Mouse (Mus musculus) liver, embryonic 13.5 days (tissue): ENCODE data around the gene Golga4. TPM values are rescaled to one million over a fixed set of nuclear protein-coding genes. Genes with fewer than 3 reads are reported as not detected.

Experiments used
- ATAC-seq: fragments of 200-750 bp; cut with Nextera tagmentation; 2 replicates; pipeline ENCODE4 v1.8.0; 2017; ENCODE audit warnings: low read depth, mild to moderate bottlenecking, moderate number of reproducible peaks, moderate library complexity
- DNase-seq: peaks from one replicate; pipeline ENCODE4 v3.0.0; 2022
- H3K27ac ChIP-seq: fragments of 300-500 bp; sonication (generic); 2 replicates; pipeline ENCODE4 v1.5.1; 2015; ENCODE audit warnings: moderate library complexity, mild to moderate bottlenecking, inconsistent platforms
- H3K27me3 ChIP-seq: fragments of 300-500 bp; sonication (generic); 2 replicates; pipeline ENCODE4 v1.6.1; 2015; ENCODE audit warnings: mild to moderate bottlenecking, inconsistent platforms
- H3K36me3 ChIP-seq: fragments of 300-500 bp; sonication (generic); 2 replicates; pipeline ENCODE4 v1.6.1; 2015; ENCODE audit warnings: mild to moderate bottlenecking, inconsistent platforms
- H3K4me1 ChIP-seq: fragments of 300-500 bp; sonication (generic); replicated peaks from 2 replicates; pipeline ENCODE4 v1.6.1; 2015; ENCODE audit warnings: inconsistent platforms
- H3K4me2 ChIP-seq: fragments of 300-500 bp; sonication (generic); 2 replicates; pipeline ENCODE4 v1.6.1; 2015; ENCODE audit warnings: inconsistent platforms, mild to moderate bottlenecking, moderate library complexity
- H3K4me3 ChIP-seq: fragments of 300-500 bp; sonication (generic); replicated peaks from 2 replicates; pipeline ENCODE4 v1.5.1; 2015; ENCODE audit warnings: mild to moderate bottlenecking, inconsistent platforms
- H3K9ac ChIP-seq: fragments of 300-500 bp; sonication (generic); 2 replicates; pipeline ENCODE4 v1.6.1; 2015; ENCODE audit warnings: mild to moderate bottlenecking, inconsistent platforms
- H3K9me3 ChIP-seq: fragments of 300-500 bp; sonication (generic); replicated peaks from 2 replicates; pipeline ENCODE4 v1.6.1; 2016; ENCODE audit warnings: inconsistent platforms
- WGBS: fragments of 180-500 bp; shearing (Covaris S2); methylation state at CpG from one replicate; pipeline ENCODE4 v1.1.7; 2015; ENCODE audit not compliant: insufficient replicate concordance; 5-methylcytosine and 5-hydroxymethylcytosine counted together
- polyA plus RNA-seq: library from polyadenylated mRNA; unstranded; fragments of >200 nt; fragmentation: Nextera tagmentation; extraction: Ambion mirVana; gene quantifications from 2 replicates; pipeline ENCODE4 v1.2.1, GENCODE M21; 2015

The Golga4 gene
- polyA plus RNA-seq, 1 experiment from 2014 or later = 14.6 TPM

- Histone ChIP-seq H3K4me2 (no peak overlapping the region), H3K4me3 (no peak overlapping the region), H3K27ac (no peak overlapping the region), H3K36me3 (0 out of 2 replicates have a peak, but pooled peaks cover 4% of the 10 kb centered on the region), H3K27me3 (no peaks in the 10 kb centered on the region), H3K9me3 (no peaks in the 10 kb centered on the region), H3K9ac (no peak overlapping the region), H3K4me1 (peaks cover 63% of the 10 kb centered on the region)
- WGBS = 79% methylated on average over 7 of the region's 7 CpGs
- no peak for DNase-seq
- ATAC-seq = no peak
Observed at GRCm38 (mm10) chr9:118508601-118509000, 2.5 kb downstream of the Golga4 start.

DNA sequence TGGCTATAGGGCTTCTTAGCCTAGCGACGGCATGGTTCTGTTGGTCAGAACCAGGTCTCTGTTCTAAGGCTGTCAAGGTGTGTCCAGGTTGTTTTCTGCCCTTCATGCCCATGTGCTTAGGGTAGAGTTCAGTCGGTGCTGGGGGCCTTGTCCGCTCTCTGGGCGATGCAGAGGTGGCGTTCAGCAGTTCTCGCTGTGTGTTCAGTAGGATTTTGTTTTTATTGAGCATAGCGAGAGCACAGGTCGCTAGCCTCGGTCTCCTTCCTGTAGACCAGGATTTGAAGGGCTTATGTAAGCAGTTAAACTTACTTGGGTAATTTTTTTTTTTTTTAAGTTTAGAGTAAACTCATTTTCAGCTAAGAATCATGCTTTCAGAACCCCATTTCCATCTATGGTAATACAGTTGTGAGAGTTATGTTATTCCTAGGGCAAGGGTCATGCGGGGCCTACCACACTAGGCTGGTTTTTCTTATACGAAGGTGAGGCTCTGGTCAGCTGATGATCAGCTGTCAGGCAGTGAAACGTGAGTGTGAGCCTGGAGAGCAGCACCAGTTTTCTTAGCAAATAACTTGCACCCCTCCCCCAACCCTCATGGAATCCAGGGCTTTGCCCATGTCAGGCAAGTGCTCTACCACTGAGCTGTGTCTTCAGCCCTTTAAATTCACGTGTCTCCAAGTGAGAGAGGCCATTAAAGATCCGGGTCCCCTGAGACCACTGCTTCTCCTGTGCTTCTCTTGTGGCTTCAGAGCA lies 5.0 kb downstream of the Golga4 start:
- peaks cover 66% of the 10 kb centered on the region for H3K4me1 ChIP-seq
- no peak overlapping the region for H3K4me3 ChIP-seq
- H3K36me3 ChIP-seq = peaks cover 18% of the 10 kb centered on the region
- H3K27ac ChIP-seq = no peak overlapping the region
- ATAC-seq (no peak), DNase-seq (no peak)
- H3K4me2 ChIP-seq = no peak overlapping the region
- H3K27me3 ChIP-seq = no peaks in the 10 kb centered on the region
- 68% methylated on average over 15 of the region's 15 CpGs for WGBS
- no peaks in the 10 kb centered on the region for H3K9me3 ChIP-seq
- no peak overlapping the region for H3K9ac ChIP-seq

DNA sequence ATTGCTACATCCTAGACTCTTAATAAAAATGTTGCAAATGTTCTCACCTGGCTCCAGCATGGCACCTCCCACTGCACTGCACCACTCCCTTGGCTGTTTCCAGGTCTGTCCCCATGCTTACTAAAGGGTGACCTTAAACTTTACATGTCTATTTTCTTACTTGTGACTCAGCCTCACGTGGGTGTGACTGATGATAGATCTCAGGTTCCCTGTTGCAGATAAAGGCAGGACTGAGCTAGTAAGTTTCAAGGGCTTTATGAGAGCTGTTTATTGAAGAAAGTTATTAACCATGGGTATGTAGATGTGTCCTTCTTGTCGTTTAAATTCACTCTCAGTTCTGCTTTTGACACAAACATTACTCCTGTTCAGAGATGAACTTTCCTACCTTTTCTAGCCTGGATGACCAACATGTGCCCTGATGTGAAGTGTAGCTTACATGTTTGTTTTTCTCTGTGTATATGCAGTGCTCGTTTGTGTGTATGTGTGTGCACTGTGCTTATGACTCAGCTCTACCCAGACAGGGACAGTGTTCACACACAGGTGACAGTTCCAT lies 6.7 kb downstream of the Golga4 start:
- H3K27me3 ChIP-seq = no peaks in the 10 kb centered on the region
- no peak overlapping the region for H3K27ac ChIP-seq
- ATAC-seq (peak; percentile 43; the same call in 1 of the 2 replicates), DNase-seq (no peak)
- H3K4me3 ChIP-seq = no peak overlapping the region
- H3K4me2 ChIP-seq = no peak overlapping the region
- H3K9me3 ChIP-seq = no peaks in the 10 kb centered on the region
- peaks cover 18% of the 10 kb centered on the region for H3K36me3 ChIP-seq
- H3K9ac ChIP-seq = no peak overlapping the region
- H3K4me1 ChIP-seq = peaks cover 58% of the 10 kb centered on the region
- 39% methylated on average over 3 of the region's 3 CpGs for WGBS

DNA sequence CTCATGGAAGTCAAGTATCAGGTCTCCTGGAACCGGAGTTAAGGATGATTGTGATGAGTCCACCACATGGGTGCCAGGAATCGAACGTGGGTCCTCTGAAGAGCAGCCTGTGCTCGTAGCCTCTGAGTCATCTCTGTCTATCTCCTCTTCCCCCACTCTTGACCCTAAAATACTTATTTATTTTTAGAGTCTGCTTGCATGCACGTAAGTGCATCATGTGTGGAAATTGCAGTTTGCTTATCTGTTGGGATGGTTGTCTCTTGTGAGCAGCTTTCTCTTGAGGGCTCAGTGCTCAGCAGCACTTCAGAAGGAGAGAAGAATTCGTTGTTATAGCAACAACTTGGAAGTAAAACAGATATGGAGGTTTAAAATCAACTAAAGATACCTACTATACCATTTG lies 9.4 kb downstream of the Golga4 start:
- no peak overlapping the region for H3K27ac ChIP-seq
- H3K4me1 ChIP-seq = peaks cover 53% of the 10 kb centered on the region
- no peak overlapping the region for H3K4me3 ChIP-seq
- H3K27me3 ChIP-seq = no peaks in the 10 kb centered on the region
- WGBS = 60% methylated on average over 6 of the region's 6 CpGs
- DNase-seq (no peak), ATAC-seq (no peak)
- H3K36me3 ChIP-seq = peaks cover 18% of the 10 kb centered on the region
- H3K4me2 ChIP-seq = no peak overlapping the region
- no peaks in the 10 kb centered on the region for H3K9me3 ChIP-seq
- no peak overlapping the region for H3K9ac ChIP-seq

DNA sequence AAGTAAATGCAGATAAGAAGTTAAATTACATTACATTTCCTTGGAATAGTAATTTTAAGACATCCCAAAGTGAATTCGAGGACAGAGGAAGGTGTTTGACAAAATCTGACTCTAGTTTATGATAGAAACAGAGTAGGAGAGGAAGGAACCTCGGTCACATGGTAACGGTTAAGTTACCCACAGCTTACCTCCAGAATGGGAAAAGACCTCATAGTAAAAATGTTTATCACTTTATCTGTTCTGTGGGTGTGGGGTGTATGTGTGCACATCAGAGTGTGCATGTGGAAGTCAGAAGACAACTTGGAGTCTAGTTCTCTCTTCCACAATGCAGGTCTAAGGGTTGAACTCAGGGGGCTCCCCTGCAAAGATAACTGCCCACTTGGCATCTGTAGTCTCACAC lies 10.1 kb downstream of the Golga4 start:
- WGBS = 30% methylated on average over 3 of the region's 3 CpGs
- peaks cover 46% of the 10 kb centered on the region for H3K4me1 ChIP-seq

DNA sequence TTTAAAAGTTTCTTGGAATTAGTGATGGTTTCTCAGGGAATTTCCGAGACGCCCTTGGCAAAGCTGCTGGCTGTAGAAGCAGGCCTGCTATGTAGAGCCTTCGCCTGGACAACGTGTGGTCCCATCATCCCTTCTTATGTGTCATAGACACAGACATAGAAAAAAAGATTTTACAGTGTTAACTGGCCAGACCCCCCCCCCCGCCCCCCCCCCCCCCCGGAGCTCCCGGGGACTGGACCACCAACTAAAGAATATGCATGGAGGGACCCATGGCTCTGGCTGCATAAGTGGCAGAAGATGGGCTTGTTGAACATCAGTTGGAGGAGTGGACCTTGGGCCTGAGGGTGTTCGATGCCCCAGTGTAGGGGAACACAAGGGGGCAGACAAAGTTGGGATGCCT lies 11.6 kb downstream of the Golga4 start:
- peaks cover 17% of the 10 kb centered on the region for H3K36me3 ChIP-seq
- WGBS = 77% methylated on average over 8 of the region's 8 CpGs
- no peak for ATAC-seq

More for the DNA sequence above, 10.1 kb downstream of the Golga4 start:
- H3K4me2 ChIP-seq = no peak overlapping the region
- no peak overlapping the region for H3K9ac ChIP-seq
- no peak for DNase-seq
- no peaks in the 10 kb centered on the region for H3K27me3 ChIP-seq
- no peak for ATAC-seq
- no peak overlapping the region for H3K27ac ChIP-seq
- no peaks in the 10 kb centered on the region for H3K9me3 ChIP-seq
- no peak overlapping the region for H3K4me3 ChIP-seq
- H3K36me3 ChIP-seq = peaks cover 14% of the 10 kb centered on the region

GRCm38 (mm10) chr9:118519101-118519500 lies 13.0 kb downstream of the Golga4 start:
- WGBS = 75% methylated on average over 8 of the region's 8 CpGs
- Histone ChIP-seq H3K4me3 (no peak overlapping the region), H3K9ac (no peak overlapping the region), H3K27me3 (no peaks in the 10 kb centered on the region), H3K27ac (no peak overlapping the region), H3K4me1 (peaks cover 24% of the 10 kb centered on the region), H3K9me3 (no peaks in the 10 kb centered on the region), H3K36me3 (peaks cover 25% of the 10 kb centered on the region), H3K4me2 (no peak overlapping the region)
- ATAC-seq (no peak), DNase-seq (no peak)

More for the DNA sequence above, 11.6 kb downstream of the Golga4 start:
- DNase-seq = no peak
- Histone ChIP-seq H3K4me1 (peaks cover 31% of the 10 kb centered on the region), H3K9me3 (no peaks in the 10 kb centered on the region), H3K9ac (no peak overlapping the region), H3K4me2 (no peak overlapping the region), H3K4me3 (no peak overlapping the region), H3K27ac (no peak overlapping the region), H3K27me3 (no peaks in the 10 kb centered on the region)

DNA sequence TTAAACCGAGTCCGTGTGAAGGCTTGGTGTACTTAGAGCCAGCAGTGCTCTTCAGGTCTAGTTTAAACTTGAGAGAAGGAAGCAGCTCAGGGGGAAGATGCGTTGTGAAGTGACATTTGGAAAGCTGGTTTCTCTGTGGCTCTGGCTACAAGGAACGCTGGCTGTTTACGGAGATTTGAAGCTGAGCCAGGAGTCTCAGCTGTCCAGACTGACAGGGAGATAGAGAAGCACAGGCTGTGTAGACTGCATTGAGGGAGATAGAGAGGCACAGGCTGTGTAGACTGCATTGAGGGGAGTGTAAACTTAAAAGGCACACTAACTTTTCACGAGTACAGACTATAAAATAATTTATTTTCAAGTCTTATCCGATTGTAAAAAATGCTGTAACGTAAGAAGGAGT lies 13.9 kb downstream of the Golga4 start:
- Histone ChIP-seq H3K27ac (no peak overlapping the region), H3K4me2 (no peak overlapping the region)
- WGBS = 59% methylated on average over 8 of the region's 8 CpGs

DNA sequence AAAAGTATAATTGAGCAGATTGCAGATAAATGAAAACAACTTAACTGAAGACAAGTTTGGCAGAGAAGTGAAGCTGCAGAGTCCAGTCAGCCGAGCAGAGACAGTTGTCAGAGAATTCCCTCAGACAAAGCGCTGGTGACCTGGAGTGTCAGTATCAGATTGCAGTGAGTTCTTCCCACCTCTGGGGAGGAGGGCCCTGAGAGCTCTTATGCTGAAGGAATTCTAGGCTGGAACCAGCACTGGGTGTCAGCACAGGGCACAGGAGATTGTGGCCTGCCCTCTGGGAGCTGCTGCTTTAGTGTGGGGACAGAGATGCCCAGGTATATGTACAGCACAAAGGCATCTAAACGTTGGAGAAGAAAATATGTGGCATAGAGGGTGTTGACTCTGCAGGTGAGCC lies 14.8 kb downstream of the Golga4 start:
- peaks cover 17% of the 10 kb centered on the region for H3K4me1 ChIP-seq
- DNase-seq (no peak), ATAC-seq (no peak)
- H3K4me2 ChIP-seq = no peak overlapping the region
- H3K27me3 ChIP-seq = no peaks in the 10 kb centered on the region
- H3K9me3 ChIP-seq = no peaks in the 10 kb centered on the region
- no peak overlapping the region for H3K27ac ChIP-seq
- H3K36me3 ChIP-seq = peaks cover 23% of the 10 kb centered on the region
- 53% methylated on average over 3 of the region's 3 CpGs for WGBS
- H3K9ac ChIP-seq = no peak overlapping the region
- H3K4me3 ChIP-seq = no peak overlapping the region

More for the DNA sequence above, 13.9 kb downstream of the Golga4 start:
- ATAC-seq = no peak
- DNase-seq = no peak
- Histone ChIP-seq H3K27me3 (no peaks in the 10 kb centered on the region), H3K9me3 (no peaks in the 10 kb centered on the region), H3K4me3 (no peak overlapping the region), H3K36me3 (peaks cover 22% of the 10 kb centered on the region), H3K4me1 (peaks cover 24% of the 10 kb centered on the region), H3K9ac (no peak overlapping the region)

- DNase-seq (no peak), ATAC-seq (no peak)
- WGBS = 80% methylated on average over 8 of the region's 8 CpGs
- Histone ChIP-seq H3K27ac (no peak overlapping the region), H3K4me2 (no peak overlapping the region), H3K4me1 (peaks cover 11% of the 10 kb centered on the region; the same call in 1 of the 2 replicates), H3K27me3 (no peaks in the 10 kb centered on the region), H3K36me3 (peaks cover 25% of the 10 kb centered on the region), H3K9me3 (no peaks in the 10 kb centered on the region), H3K9ac (no peak overlapping the region), H3K4me3 (no peak overlapping the region)
Observed at GRCm38 (mm10) chr9:118521659-118522058, 15.6 kb downstream of the Golga4 start.

GRCm38 (mm10) chr9:118523738-118524137 lies 17.7 kb downstream of the Golga4 start:
- Histone ChIP-seq H3K9ac (no peak overlapping the region), H3K4me3 (no peak overlapping the region), H3K4me2 (no peak overlapping the region), H3K4me1 (peaks cover 8% of the 10 kb centered on the region; the same call in 1 of the 2 replicates), H3K27ac (no peak overlapping the region), H3K36me3 (peaks cover 42% of the 10 kb centered on the region), H3K9me3 (no peaks in the 10 kb centered on the region), H3K27me3 (no peaks in the 10 kb centered on the region)
- WGBS = 87% methylated on average over 11 of the region's 11 CpGs
- ATAC-seq = no peak
- DNase-seq = no peak

GRCm38 (mm10) chr9:118527056-118527455 lies 21.0 kb downstream of the Golga4 start:
- ATAC-seq (no peak), DNase-seq (no peak)
- no peaks in the 10 kb centered on the region for H3K9me3 ChIP-seq
- H3K4me2 ChIP-seq = no peak overlapping the region
- H3K36me3 ChIP-seq = peaks cover 71% of the 10 kb centered on the region
- no peaks in the 10 kb centered on the region for H3K27me3 ChIP-seq
- H3K4me1 ChIP-seq = no peaks in the 10 kb centered on the region
- no peak overlapping the region for H3K4me3 ChIP-seq
- H3K9ac ChIP-seq = no peak overlapping the region
- no peak overlapping the region for H3K27ac ChIP-seq
- 86% methylated on average over 18 of the region's 18 CpGs for WGBS
